Mouse (Mus musculus) lung, postnatal 25 days (tissue): Measurements from ENCODE around the gene Unc119b.
"Not testable (repeated sequence)": the region's sequence is repeated elsewhere in the genome, so short reads cannot be mapped to it uniquely, and the experiment has no call there.

ENCODE experiments used
- DNase-seq: peaks from one replicate; pipeline ENCODE4 v3.0.0; 2022; ENCODE audit warnings: low spot score

Gene Unc119b

DNA sequence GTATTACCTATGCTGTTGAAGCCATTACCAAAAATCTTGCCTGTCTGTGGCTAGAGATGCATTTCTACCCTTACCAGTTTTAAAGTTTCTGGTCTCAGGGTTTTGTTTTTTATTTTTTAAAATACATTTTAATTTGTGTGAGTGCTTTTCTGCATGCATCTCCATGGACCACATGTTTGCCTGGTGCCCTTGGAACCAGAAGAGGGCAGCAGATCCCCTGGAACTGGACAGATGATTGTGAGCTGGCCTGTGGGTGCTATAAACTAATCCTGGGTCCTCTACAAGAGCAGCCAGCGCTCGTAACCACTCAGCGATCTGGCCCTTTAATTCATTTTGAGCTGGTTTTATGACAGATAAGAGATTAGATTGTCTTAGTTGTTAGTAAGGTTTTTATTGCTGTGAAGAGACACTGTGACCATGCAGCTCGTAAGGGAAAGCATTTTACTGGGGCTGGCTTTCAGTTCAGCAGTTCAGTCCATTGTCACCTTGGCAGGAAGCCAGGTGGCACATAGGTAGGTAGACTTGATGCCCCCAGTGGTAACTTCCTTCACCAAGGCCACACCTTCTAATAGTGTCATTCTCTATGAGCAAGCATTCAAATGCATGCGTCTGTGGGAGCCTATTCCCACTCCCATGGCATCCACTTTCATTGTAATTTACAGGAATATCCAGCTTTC, 45.0 kb downstream of the Unc119b start:
- DNase-seq: no peak

DNA sequence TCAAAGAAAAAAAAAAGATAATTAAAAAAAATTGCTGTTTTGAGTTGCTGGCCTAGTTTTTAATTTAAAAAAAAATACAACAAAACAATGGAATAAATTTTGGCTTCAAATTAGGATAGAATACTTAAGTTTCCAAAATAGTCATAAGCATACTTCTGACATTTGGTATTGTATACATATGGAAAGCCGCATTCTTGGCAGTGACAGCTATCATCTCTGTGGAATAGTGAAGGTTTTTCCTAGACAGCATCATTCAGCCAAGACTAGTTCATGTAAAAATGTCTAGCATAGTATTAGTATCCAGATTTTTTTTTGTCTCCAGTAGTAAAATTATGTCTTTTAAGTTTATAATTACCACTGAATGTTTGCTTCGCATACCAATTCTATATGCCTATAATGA, 49.1 kb downstream of the Unc119b start:
- no peak for DNase-seq

DNA sequence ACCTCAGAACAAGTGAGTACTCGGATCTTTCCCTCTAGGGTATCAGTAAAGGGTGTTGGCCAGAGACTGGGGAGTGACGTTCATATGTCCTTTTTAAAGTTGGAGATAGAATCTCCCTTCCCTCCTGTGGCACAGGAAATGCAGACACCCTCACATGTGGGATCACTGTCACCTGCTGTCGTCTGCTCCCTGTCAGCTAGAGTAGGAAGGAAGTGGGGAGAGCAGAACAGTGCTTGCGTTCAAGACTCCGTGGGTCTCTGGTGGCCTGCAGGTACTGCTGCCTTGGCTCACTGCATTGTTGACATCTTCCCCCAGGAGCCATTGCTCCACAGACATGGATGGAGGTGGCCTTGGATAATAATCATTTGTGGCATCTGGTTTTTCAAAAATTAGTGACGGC, 51.3 kb downstream of the Unc119b start:
- DNase-seq: no peak

DNA sequence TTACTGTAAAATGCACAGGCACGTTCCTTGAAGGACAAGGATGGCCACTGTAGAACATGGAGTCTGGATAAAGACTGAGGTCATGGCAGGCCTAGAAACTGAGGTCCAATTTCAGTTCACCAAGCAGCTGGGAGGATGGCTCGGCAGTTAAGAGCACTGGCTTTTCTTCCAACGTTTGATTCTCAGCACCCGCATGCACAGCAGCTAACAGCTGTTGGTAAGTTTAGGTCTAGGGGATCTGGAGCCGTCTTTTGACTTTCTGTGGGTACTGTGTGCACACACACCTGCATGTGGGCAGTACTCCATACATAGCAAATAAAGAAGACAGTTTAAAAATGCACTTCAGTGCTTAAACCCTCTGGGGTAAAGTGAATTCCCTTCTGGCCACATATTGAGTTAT, 53.1 kb downstream of the Unc119b start:
- no peak for DNase-seq

DNA sequence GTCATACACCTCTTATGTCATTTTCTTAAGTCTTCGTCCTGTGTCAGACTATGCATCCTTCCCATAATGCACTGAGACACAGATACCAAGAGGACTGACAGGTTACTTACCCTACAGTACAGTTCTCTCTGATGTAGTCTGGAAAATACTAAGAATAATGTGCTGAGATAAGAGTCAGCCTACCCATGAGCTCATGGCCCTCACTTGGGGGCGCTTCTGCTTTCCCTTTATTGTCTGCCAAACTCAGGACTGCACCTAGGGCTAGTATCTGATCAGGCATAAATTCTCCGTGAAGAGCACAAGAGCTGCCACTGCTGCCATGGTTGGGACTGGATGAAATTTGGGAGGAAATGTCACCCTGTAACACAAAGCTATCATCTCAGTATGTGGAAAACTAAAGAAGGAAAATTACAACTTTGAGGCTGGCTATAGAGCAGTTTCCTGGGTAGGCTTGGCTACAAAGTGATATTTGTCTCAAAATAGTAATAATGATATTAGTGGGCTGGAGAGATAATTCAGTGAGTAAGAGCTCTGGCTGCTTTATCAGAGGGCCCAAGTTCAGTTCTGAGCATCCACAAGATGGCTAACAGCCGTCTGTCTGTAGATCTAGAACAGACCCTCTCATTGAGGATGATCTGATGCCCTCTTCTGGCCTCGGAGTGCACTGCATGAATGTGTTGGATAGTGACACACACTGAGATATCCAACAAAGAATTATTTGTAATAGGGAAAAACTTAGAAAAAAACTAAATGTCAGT, 58.5 kb downstream of the Unc119b start:
- DNase-seq: peak; percentile 69

DNA sequence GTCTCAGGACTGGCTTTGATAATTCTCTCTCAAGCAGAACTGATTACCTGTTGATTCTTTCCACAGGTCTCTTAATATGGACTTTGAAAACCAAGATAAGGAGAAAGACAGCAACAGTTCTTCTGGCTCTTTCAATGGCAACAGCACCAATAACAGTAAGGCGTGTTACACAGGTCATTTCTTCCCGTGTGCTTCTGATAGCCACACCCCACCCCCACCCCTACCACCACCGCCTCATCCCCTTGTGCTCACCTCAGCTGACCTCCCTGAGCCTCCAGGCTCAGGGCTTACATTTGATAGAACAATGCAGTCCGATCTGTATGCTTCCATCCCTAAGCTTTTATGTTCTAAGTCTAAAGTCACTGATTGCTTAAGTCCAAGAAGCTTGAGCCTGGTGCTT, 60.0 kb downstream of the Unc119b start:
- no peak for DNase-seq

DNA sequence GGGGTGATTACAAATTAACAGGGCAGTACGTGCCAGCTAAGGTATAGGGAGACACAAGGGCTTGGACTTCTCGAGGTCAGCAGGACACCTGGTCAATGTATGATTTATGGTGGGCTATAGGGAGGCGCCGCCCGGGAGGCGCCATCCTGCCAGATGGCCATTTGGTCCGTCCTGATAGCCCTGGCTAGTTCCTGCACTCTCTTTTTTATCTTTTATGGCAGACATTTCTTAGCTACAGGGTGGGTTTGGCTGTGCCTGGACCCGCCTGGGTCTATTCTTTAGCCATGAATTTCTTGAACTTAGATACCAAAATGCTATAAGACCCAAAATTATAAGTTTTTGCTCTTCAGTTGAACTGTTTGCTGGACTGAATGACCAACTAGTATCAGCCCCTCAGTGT, 61.5 kb downstream of the Unc119b start:
- DNase-seq: not testable (repeated sequence)
